Mouse (Mus musculus) CD8-positive naive resting alpha-beta T cell, adult 2 months (primary cell): ENCODE measurements around the gene Cox4i2.

ENCODE experiments used
- DNase-seq, 2 experiments: peaks; one replicate each; pipeline ENCODE4 v3.0.0; 2022; ENCODE audit warnings: low read depth in 2 of 2, low spot score in 2 of 2

Cox4i2 gene

DNA sequence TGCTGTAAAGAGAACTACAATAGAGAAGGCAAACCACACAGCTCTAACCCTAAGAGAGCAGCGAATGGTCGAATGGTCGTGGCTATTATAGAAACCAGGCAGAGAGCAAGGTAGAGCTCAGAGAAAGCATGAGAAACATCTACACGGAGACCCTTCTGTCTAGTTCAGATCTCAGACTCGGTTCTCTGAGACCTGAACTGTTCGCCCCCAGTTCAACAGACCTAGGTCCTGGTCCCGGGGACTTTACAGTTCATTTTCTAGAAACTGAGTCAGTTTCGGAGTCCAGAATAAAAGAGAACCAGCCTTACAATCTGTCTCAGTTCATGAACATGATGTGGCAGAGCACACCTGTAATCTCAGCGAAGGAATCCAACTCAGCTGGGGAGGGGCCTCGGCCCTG is 19.5 kb upstream of the Cox4i2 start:
- no peak for DNase-seq

GRCm38 (mm10) chr2:152734984-152735383 is 19.0 kb upstream of the Cox4i2 start:
- peak in 1 of 2 experiments; percentile 21 for DNase-seq

DNA sequence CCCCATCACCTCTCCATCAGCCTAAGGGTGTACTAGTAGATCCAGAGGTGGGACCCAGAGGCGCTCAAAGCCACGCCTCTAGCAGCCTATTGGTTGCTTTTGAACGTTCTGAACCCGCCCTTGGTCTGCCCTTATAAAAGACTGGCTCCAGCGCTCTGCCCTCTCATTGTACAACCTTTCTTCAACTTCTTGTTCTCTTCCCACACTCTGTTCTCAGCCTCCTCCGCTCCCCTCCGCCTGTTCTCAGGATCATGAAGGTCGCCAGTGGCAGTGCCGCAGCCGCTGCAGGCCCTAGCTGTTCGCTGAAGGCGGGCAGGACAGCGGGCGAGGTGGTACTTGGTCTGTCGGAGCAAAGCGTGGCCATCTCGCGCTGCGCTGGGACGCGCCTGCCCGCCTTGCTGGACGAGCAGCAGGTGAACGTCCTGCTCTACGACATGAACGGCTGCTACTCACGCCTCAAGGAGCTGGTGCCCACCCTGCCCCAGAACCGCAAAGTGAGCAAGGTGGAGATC is 17.8 kb upstream of the Cox4i2 start, which contains the start of gene Id1:
Id1 (plus strand) TSS at position 162 of the 512 bp plus-strand sequence.
- peak; percentile 16 to 39 for DNase-seq

DNA sequence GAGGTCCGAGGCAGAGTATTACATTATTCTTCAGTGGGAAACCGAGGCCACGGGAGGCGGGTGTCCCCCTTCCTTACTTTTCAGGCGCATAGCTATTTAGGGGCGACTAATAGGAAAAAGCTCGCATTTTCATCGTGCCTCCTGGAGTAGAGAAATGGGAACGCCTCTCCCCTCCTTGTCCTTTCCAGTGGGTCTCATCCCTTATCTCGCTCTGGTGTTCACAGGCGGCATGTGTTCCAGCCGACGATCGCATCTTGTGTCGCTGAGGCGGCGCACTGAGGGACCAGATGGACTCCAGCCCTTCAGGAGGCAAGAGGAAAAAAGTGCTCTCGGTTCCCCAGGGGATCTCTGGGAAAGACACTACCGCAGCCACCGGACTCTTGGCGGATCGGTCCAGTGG is 17.2 kb upstream of the Cox4i2 start:
- no peak for DNase-seq

DNA sequence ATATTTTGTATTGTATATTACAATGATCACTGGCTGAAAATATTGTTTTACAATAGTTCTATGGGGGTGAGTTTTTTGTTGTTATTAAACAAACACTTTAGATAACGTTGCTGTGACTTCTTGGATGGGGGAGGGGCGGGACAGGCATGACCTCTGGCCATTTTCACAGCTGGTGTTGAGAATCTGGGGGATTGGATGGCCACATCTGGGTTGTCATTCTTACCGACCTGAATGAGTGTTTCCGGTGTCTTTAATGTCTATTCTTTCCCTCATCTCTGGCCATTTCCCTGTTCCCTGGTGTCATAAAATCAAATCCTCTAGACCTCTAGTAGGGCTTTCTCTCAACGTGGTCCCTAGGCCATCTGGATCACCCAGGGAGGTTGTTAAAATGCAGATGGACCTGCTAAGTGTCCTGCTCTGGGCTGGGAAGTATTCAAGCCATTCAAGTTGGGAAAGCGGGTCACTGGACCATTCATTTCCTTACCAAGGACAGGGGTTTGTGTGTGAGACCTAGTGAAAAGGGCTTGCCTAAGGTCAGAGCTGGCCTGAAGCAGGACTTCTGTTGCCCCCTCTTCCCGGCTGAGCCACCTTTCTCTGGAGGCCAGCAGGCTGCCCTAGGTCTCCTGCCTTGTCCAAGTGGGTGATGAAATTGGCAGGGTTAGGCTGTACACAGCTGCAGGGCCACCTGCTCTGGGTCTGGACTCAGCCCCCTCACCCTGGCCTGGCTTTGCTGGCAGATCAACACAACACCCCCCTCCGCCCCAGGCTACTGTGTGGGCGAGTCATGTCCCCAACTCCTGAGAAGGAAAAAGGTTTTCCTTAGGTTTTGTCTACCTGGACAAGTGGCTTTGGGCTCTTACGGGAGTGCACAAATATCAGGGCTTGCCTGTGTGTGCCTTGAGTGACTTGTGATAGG is 16.4 kb upstream of the Cox4i2 start:
- DNase-seq = no peak

GRCm38 (mm10) chr2:152738341-152738740 is 15.6 kb upstream of the Cox4i2 start:
- DNase-seq = no peak

GRCm38 (mm10) chr2:152739031-152739841 is 14.7 kb upstream of the Cox4i2 start:
- no peak for DNase-seq

DNA sequence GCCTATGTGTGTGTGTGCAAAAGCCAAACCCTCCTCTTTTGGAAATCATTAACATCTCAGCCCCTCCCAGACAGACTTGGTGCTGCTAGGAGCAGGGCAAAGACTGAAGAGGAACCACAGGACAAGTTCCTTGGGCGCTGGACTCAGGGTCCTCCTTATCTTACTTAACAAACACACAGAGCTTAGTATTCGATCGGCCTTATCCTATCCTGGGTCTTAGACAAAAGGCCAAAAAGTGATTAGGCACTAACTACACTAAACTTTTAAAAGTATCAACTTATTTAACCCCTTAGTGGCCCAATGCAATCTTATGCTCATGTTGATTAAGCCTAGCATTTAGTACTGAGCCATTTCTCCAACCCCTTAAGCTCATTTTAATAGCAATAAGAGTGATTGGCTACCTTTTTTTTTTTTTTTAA is 14.1 kb upstream of the Cox4i2 start:
- DNase-seq = no peak

DNA sequence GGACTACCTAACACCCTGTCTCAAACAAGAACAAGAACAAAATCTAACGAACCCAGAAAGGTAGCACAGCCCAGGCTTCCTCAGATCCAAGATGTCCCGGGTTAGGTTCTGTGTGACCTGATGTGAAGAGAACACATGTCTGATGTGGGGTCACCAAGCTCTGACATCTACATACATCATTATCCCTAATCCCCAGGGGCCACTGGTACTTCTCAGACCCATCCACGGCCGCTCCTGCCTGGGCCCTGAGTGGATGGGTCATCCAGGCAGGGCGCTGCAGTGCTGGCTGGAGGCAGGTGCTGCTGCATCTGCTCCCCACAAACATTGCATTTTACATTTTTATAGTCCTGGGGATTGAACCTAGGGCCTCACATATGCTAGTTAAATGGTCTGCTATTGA is 13.5 kb upstream of the Cox4i2 start:
- DNase-seq = no peak

GRCm38 (mm10) chr2:152741153-152742041 is 12.6 kb upstream of the Cox4i2 start:
- DNase-seq = no peak

DNA sequence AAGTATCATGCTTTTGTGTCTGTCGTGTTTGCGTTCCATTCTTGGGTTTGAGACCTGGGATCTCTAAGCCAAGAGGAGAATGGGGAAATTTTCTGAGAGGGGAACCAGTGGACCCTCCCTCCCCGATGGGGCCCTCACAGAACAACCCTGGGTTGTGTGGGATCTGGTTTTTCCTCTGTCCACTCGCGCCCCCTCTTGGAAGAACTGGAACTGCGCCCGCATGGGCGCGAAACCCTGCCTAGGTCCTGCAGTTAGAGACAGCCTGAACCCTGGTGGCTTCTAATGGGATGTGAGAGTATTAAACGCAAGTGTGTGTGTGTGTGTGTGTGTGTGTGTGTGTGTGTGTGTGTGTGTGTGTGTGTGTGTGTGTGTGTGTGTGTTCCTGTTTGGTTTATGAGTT is 11.5 kb upstream of the Cox4i2 start:
- peak in 1 of 2 experiments; percentile 40 for DNase-seq

DNA sequence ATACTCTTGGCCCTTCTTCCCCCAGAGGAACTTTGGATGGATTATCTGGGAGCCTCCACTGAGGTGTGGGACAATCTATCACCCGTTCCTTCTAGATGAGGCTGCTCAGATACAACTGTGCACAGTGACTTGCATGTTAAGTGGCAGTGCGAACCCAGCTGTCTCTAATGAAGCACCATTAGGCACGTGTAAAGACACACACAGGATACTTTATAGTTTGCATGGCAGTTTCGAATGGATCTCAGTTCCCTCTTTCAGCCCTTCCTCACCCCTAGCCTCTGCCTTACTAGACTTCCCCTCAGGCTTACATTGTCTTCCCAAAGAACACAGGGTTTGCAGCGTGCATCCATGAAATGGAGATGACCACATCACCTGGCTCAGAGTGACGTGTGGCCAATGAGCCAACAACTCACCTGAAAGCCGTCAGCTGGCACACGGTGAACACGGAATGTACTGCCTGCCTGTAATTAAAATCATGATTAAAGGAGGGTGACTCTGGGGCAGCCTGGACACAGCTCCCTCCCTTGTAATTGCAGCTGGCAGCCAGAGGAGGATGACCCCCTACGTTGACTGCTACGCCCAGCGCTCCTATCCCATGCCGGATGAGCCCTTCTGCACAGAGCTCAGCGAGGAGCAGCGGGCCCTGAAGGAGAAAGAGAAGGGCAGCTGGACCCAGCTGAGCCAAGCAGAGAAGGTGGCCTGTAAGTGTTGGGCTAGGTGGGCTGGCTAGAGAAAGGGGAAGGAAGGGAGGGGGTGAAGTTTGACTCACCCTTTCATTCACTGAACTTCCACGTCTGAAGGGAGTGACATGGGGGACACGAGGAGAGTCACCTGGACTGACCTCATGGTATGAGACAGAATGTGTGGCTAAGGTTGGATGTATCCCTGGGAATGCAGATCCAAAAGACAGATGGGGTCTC is 2.8 kb downstream of the Cox4i2 start:
- no peak for DNase-seq

- no peak for DNase-seq
Measured at GRCm38 (mm10) chr2:152757478-152757877, 3.5 kb downstream of the Cox4i2 start.

GRCm38 (mm10) chr2:152758351-152758750 is 4.4 kb downstream of the Cox4i2 start:
- DNase-seq = no peak

DNA sequence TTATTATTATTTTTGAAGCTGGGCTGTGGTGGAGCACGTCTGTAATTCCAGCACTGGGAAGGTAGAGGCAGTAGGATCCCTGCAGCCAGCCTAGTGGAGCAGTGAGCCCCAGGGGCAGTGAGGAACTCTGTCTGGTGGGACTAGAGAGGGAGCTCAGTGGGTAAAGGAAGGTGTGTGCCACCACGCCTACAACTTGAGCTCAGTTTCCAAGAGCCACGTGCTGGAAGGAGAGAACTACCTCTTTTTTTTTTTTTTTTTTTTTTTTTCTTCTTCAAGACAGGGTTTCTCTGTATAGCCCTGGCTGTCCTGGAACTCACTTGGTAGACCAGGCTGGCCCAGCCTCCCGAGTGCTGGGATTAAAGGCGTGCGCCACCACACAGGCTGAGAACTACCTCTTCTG is 9.3 kb downstream of the Cox4i2 start:
- DNase-seq = no peak

DNA sequence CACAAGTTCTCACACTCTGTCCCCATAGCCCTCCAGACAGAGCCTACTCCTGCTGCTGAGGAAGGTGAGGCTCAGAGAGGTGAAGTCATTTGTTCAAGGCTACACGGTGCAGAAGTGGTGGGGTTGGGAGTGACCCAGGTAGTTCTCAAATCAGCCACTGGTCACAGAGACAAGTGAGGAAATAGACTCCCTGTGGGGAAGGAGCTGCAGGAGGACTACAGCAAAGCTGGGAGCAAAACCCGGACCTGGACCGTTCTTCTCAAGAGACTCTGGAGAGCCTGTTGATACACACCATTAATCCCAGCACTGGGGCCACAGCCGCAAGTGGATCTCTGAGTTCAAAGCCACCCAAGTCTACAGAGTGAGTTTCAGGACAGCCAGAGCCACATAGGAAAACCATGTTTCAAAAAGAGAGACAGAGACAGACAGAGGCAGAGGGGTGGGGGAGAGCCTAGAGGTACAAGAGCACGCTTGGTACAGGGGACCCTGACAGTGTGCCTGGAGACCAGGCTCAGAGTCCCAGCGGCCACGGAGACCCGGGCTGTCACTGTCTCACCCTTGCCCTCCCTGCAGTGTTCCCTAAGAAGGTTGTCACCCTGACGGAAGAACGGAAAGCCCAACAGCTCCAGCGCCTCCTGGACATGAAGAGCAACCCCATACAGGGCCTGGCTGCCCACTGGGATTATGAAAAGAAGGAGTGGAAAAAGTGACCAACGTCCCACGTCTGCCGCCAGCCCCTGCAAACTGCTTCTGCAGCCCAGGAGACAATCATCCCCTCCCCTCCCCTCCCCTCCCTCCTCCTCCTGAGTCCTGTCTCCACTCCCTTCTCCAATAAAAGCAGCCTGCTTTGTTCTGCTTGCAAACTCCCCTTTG is 10.4 kb downstream of the Cox4i2 start:
- DNase-seq = no peak

- DNase-seq = no peak
Measured at GRCm38 (mm10) chr2:152765045-152765674, 11.2 kb downstream of the Cox4i2 start.

- peak; percentile 82 to 90 for DNase-seq
Measured at GRCm38 (mm10) chr2:152766387-152767123, 12.6 kb downstream of the Cox4i2 start.
